Mouse (Mus musculus) ES-E14 (cell line): ENCODE measurements around the gene Fam169a. TPM values are rescaled to one million over a fixed set of nuclear protein-coding genes. Genes with fewer than 3 reads are reported as not detected.
"Not testable (repeated sequence)": the region's sequence is repeated elsewhere in the genome, so short reads cannot be mapped to it uniquely, and the experiment has no call there.

Source experiments
- DNase-seq: peaks from one replicate; pipeline ENCODE4 v3.0.0-alpha.2; 2013; ENCODE audit warnings: low read depth, low spot score
- H3K27ac ChIP-seq: 2 replicates; pipeline ENCODE4 v1.5.1; 2012; ENCODE audit warnings: low read depth, mild to moderate bottlenecking, low read length, moderate library complexity, mixed read lengths; ENCODE audit not compliant: poor library complexity, insufficient read depth, severe bottlenecking
- H3K36me3 ChIP-seq: 2 replicates; pipeline ENCODE4 v1.6.1; 2012; ENCODE audit warnings: mild to moderate bottlenecking, low read length, moderate library complexity, mixed read lengths; ENCODE audit not compliant: control insufficient read depth, poor library complexity, insufficient read depth, severe bottlenecking
- H3K4me1 ChIP-seq, 2 experiments: fragments of 150-350 bp in 1 of 2; sonication (generic) in 1 of 2; 2 replicates each; pipeline ENCODE4 v1.6.1; 2012; ENCODE audit warnings: low read length in 2 of 2, mild to moderate bottlenecking in 1 of 2, mixed read lengths in 1 of 2; ENCODE audit not compliant: control insufficient read depth in 2 of 2, insufficient read depth in 2 of 2, poor library complexity in 1 of 2
- H3K4me3 ChIP-seq, 2 experiments: fragments of 150-350 bp in 1 of 2; sonication (generic) in 1 of 2; 2 replicates each; pipeline ENCODE4 v1.5.1; 2012; ENCODE audit warnings: low read length in 2 of 2, low read depth in 1 of 2, mild to moderate bottlenecking in 1 of 2, mixed read lengths in 1 of 2; ENCODE audit not compliant: insufficient read depth in 1 of 2, poor library complexity in 1 of 2, severe bottlenecking in 1 of 2
- H3K9ac ChIP-seq: 2 replicates; pipeline ENCODE4 v1.6.1; 2012; ENCODE audit warnings: low read depth, mild to moderate bottlenecking, low read length, mixed read lengths; ENCODE audit not compliant: poor library complexity, insufficient read depth, severe bottlenecking
- H3K9me3 ChIP-seq: fragments of 150-350 bp; sonication (generic); 2 replicates; pipeline ENCODE4 v1.6.1; 2012; ENCODE audit warnings: low read depth, mild to moderate bottlenecking, low read length; ENCODE audit not compliant: control insufficient read depth, insufficient read depth
- CHD2 ChIP-seq: IDR thresholded peaks from 2 replicates; pipeline ENCODE4 v1.6.1; 2014; ENCODE audit warnings: mild to moderate bottlenecking, low read depth, low read length, inconsistent platforms
- HCFC1 ChIP-seq: IDR thresholded peaks from 2 replicates; pipeline ENCODE4 v1.6.1; 2012; ENCODE audit warnings: low read length, inconsistent platforms, borderline replicate concordance; ENCODE audit not compliant: insufficient read depth
- MAFK ChIP-seq: IDR thresholded peaks from 2 replicates; pipeline ENCODE4 v1.6.1; 2014; ENCODE audit warnings: mild to moderate bottlenecking, low read depth, low read length, inconsistent platforms; ENCODE audit not compliant: insufficient read depth
- ZC3H11A ChIP-seq: IDR thresholded peaks from 2 replicates; pipeline ENCODE4 v1.6.1; 2012; ENCODE audit warnings: low read depth, mild to moderate bottlenecking, inconsistent platforms, low read length, borderline replicate concordance
- ZNF384 ChIP-seq: IDR thresholded peaks from 2 replicates; pipeline ENCODE4 v1.6.1; 2012; ENCODE audit warnings: low read depth, low read length, inconsistent platforms
- in situ Hi-C, 2 experiments: fragments of 600-800 bp; cut with MboI; formaldehyde crosslinking; loops; one replicate each; pipeline ENCODE4 v1.15.1; 2025; ENCODE audit warnings: low sequenced_read_pairs in 2 of 2, inconsistent platforms in 1 of 2; ENCODE audit not compliant: unreplicated experiment in 2 of 2
- total RNA-seq: library from RNA; depleted of rRNA; stranded (reverse); fragments of 300-350 nt; gene quantifications from 2 replicates; pipeline ENCODE4 v1.2.3, GENCODE M21; 2012

Gene Fam169a
- total RNA-seq, 1 experiment = 63.4 TPM

- in situ Hi-C loops = no loop called here
- no peak for TF ChIP-seq MAFK
- no peak for TF ChIP-seq CHD2
- peaks cover 6% of the 10 kb centered on the region; the same call in 1 of the 2 replicates for H3K36me3 ChIP-seq
- H3K27ac ChIP-seq = peak overlapping the region; percentile 17; the same call in 1 of the 2 replicates
- H3K4me3 ChIP-seq = no peak overlapping the region
- no peaks in the 10 kb centered on the region for H3K9me3 ChIP-seq
- H3K9ac ChIP-seq = no peak overlapping the region; the same call in 1 of the 2 replicates
- no peak for DNase-seq
- peaks cover 5 to 10% of the 10 kb centered on the region in 2 experiments for H3K4me1 ChIP-seq
These were observed 21.1 kb downstream of the Fam169a start for GRCm38 (mm10) chr13:97088183-97088582.

- in situ Hi-C loops = no loop called here
- Histone ChIP-seq H3K4me3 (no peak overlapping the region), H3K9me3 (no peaks in the 10 kb centered on the region), H3K9ac (no peak overlapping the region), H3K4me1 (peaks cover 4% of the 10 kb centered on the region in 2 experiments), H3K27ac (no peak overlapping the region), H3K36me3 (peaks cover 23% of the 10 kb centered on the region)
- DNase-seq = no peak
- TF ChIP-seq MAFK (no peak), HCFC1 (no peak), ZC3H11A (no peak), ZNF384 (no peak), CHD2 (no peak)
These were observed 28.6 kb downstream of the Fam169a start for GRCm38 (mm10) chr13:97095726-97096125.

- DNase-seq = peak; percentile 66
- TF ChIP-seq ZNF384 (no peak), MAFK (no peak), CHD2 (no peak), ZC3H11A (0 out of 2 replicates have a peak, but pooled peaks have one; percentile 12), HCFC1 (no peak)
- no peak within 1 kb of the TSS for H3K27ac ChIP-seq
- in situ Hi-C loops = no loop called here
- H3K4me1 ChIP-seq = peaks cover 4% of the 10 kb centered on the region in 2 experiments; a peak in 3 of 4 replicates
- no peak within 1 kb of the TSS for H3K4me3 ChIP-seq
- peaks cover 26% of the 10 kb centered on the region for H3K36me3 ChIP-seq
- no peaks in the 10 kb centered on the region for H3K9me3 ChIP-seq
- no peak within 1 kb of the TSS for H3K9ac ChIP-seq
These were observed 32.2 kb downstream of the Fam169a start, which contains the start of gene Gm6169 for GRCm38 (mm10) chr13:97099187-97099852. Gm6169 (minus strand) TSS chr13:97099237.

DNA sequence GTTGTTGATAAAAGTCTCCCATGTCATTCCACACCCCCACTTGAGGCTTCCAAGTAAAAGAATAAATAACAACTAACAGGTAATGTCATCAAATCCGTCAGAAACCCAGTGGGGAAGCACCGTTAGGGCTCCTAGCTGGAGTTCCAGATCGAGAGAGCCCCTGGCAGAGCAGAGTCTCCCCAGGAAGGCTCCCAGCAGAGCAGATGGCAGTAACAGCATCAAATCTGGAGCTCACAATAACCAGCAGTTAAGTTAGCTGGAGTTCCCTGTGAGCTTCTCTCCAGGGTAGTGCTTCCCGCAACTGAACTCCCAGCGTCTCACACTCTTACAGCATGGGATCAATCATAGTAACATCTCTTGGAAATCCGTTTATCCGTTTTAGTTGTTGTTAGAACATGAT, 37.9 kb downstream of the Fam169a start:
- TF ChIP-seq ZNF384 (no peak), CHD2 (no peak), HCFC1 (no peak), MAFK (no peak), ZC3H11A (no peak)
- Histone ChIP-seq H3K27ac (0 out of 2 replicates have a peak overlapping the region, but pooled peaks have one; percentile 36), H3K9ac (peak overlapping the region; percentile 31), H3K4me1 (peaks cover 0 to 3% of the 10 kb centered on the region in 2 experiments; a peak in 1 of 4 replicates), H3K9me3 (no peaks in the 10 kb centered on the region), H3K36me3 (peaks cover 30% of the 10 kb centered on the region), H3K4me3 (no peak overlapping the region; a peak in 1 of 4 replicates)
- in situ Hi-C loops = no loop called here
- no peak for DNase-seq

- H3K4me1 ChIP-seq, H3K9me3 ChIP-seq, DNase-seq, H3K4me3 ChIP-seq, H3K9ac ChIP-seq, in situ Hi-C loops, H3K27ac ChIP-seq: not testable (repeated sequence)
- H3K36me3 ChIP-seq = peaks cover 34% of the 10 kb centered on the region
These were observed 40.6 kb downstream of the Fam169a start for GRCm38 (mm10) chr13:97107721-97108120.
